Mouse (Mus musculus): ENCODE measurements around the gene Gcnt7. TPM values are rescaled to one million over a fixed set of nuclear protein-coding genes. Genes with fewer than 3 reads are reported as not detected.

Gcnt7 gene
- polyA plus RNA-seq, 1 experiment: not detected

- TF ChIP-seq POLR2A (IDR thresholded peaks at IDR 0.05; ENCODE audit: low read depth, low read length): no peak
- TF ChIP-seq CTCF (IDR thresholded peaks at IDR 0.05; ENCODE audit: extremely low read depth, insufficient read depth, insufficient read length, insufficient replicate concordance): no peak
- no peak overlapping the region for H3K4me3 ChIP-seq (ENCODE audit: extremely low read depth, insufficient read depth, insufficient read length)
- H3K27ac ChIP-seq (ENCODE audit: insufficient read depth, low read length): no peak overlapping the region
- no peaks in the 10 kb centered on the region for H3K36me3 ChIP-seq (ENCODE audit: control insufficient read depth, insufficient read depth, low read length)
- WGBS: 82% methylated on average over 12 of the region's 12 CpGs
- H3K4me1 ChIP-seq (ENCODE audit: control insufficient read depth, insufficient read depth, insufficient read length): no peaks in the 10 kb centered on the region
- H3K27me3 ChIP-seq (ENCODE audit: control insufficient read depth, insufficient read depth, low read length): no peaks in the 10 kb centered on the region
- no peak for DNase-seq (ENCODE audit: low read depth in 1 of 2, low spot score in 2 of 2)
Measured at GRCm38 (mm10) chr2:172484696-172485370, 26.4 kb upstream of the Gcnt7 start.

GRCm38 (mm10) chr2:172483766-172484413 lies 25.5 kb upstream of the Gcnt7 start:
- H3K36me3 ChIP-seq (ENCODE audit: control insufficient read depth, insufficient read depth, low read length): no peaks in the 10 kb centered on the region
- H3K4me3 ChIP-seq (ENCODE audit: extremely low read depth, insufficient read depth, insufficient read length): no peak overlapping the region
- no peaks in the 10 kb centered on the region for H3K27me3 ChIP-seq (ENCODE audit: control insufficient read depth, insufficient read depth, low read length)
- no peaks in the 10 kb centered on the region for H3K4me1 ChIP-seq (ENCODE audit: control insufficient read depth, insufficient read depth, insufficient read length)
- TF ChIP-seq CTCF (IDR thresholded peaks at IDR 0.05; ENCODE audit: extremely low read depth, insufficient read depth, insufficient read length, insufficient replicate concordance): no peak
- no peak for TF ChIP-seq POLR2A (IDR thresholded peaks at IDR 0.05; ENCODE audit: low read depth, low read length)
- no peak overlapping the region for H3K27ac ChIP-seq (ENCODE audit: insufficient read depth, low read length)
- no peak for DNase-seq (ENCODE audit: low read depth in 1 of 2, low spot score in 2 of 2)
- 91% methylated on average over 14 of the region's 14 CpGs for WGBS

- H3K27me3 ChIP-seq (ENCODE audit: control insufficient read depth, insufficient read depth, low read length): no peaks in the 10 kb centered on the region
- no peak for DNase-seq (ENCODE audit: low read depth in 1 of 2, low spot score in 2 of 2)
- H3K36me3 ChIP-seq (ENCODE audit: control insufficient read depth, insufficient read depth, low read length): no peaks in the 10 kb centered on the region
- H3K4me1 ChIP-seq (ENCODE audit: control insufficient read depth, insufficient read depth, insufficient read length): no peaks in the 10 kb centered on the region
- WGBS: 43% methylated on average over 16 of the region's 16 CpGs
- no peak for TF ChIP-seq CTCF (IDR thresholded peaks at IDR 0.05; ENCODE audit: extremely low read depth, insufficient read depth, insufficient read length, insufficient replicate concordance)
- TF ChIP-seq POLR2A (IDR thresholded peaks at IDR 0.05; ENCODE audit: low read depth, low read length): no peak
- no peak overlapping the region for H3K27ac ChIP-seq (ENCODE audit: insufficient read depth, low read length)
- H3K4me3 ChIP-seq (ENCODE audit: extremely low read depth, insufficient read depth, insufficient read length): no peak overlapping the region
Measured at GRCm38 (mm10) chr2:172481654-172482385, 23.4 kb upstream of the Gcnt7 start.

GRCm38 (mm10) chr2:172480296-172480695 lies 21.9 kb upstream of the Gcnt7 start:
- Histone ChIP-seq H3K27me3 (ENCODE audit: control insufficient read depth, insufficient read depth, low read length) (no peaks in the 10 kb centered on the region), H3K27ac (ENCODE audit: insufficient read depth, low read length) (no peak overlapping the region), H3K4me1 (ENCODE audit: control insufficient read depth, insufficient read depth, insufficient read length) (no peaks in the 10 kb centered on the region), H3K4me3 (ENCODE audit: extremely low read depth, insufficient read depth, insufficient read length) (no peak overlapping the region), H3K36me3 (ENCODE audit: control insufficient read depth, insufficient read depth, low read length) (no peaks in the 10 kb centered on the region)
- no peak for DNase-seq (ENCODE audit: low read depth in 1 of 2, low spot score in 2 of 2)
- 50% methylated on average over 7 of the region's 7 CpGs for WGBS
- TF ChIP-seq CTCF (IDR thresholded peaks at IDR 0.05; ENCODE audit: extremely low read depth, insufficient read depth, insufficient read length, insufficient replicate concordance): no peak
- no peak for TF ChIP-seq POLR2A (IDR thresholded peaks at IDR 0.05; ENCODE audit: low read depth, low read length)

GRCm38 (mm10) chr2:172477860-172478259 lies 19.5 kb upstream of the Gcnt7 start:
- DNase-seq (ENCODE audit: low read depth in 1 of 2, low spot score in 2 of 2): peak; percentile 3 to 13
- H3K4me3 ChIP-seq (ENCODE audit: extremely low read depth, insufficient read depth, insufficient read length): no peak overlapping the region
- no peak overlapping the region for H3K27ac ChIP-seq (ENCODE audit: insufficient read depth, low read length)
- H3K36me3 ChIP-seq (ENCODE audit: control insufficient read depth, insufficient read depth, low read length): no peaks in the 10 kb centered on the region
- H3K27me3 ChIP-seq (ENCODE audit: control insufficient read depth, insufficient read depth, low read length): no peaks in the 10 kb centered on the region
- no peaks in the 10 kb centered on the region for H3K4me1 ChIP-seq (ENCODE audit: control insufficient read depth, insufficient read depth, insufficient read length)
- WGBS: 7% methylated on average over 2 of the region's 2 CpGs
- TF ChIP-seq POLR2A (IDR thresholded peaks at IDR 0.05; ENCODE audit: low read depth, low read length): no peak
- peak; percentile 30; the same call in 1 of the 2 replicates for TF ChIP-seq CTCF (IDR thresholded peaks at IDR 0.05; ENCODE audit: extremely low read depth, insufficient read depth, insufficient read length, insufficient replicate concordance)

GRCm38 (mm10) chr2:172477350-172477749 lies 19.0 kb upstream of the Gcnt7 start:
- H3K36me3 ChIP-seq (ENCODE audit: control insufficient read depth, insufficient read depth, low read length): no peaks in the 10 kb centered on the region
- no peaks in the 10 kb centered on the region for H3K4me1 ChIP-seq (ENCODE audit: control insufficient read depth, insufficient read depth, insufficient read length)
- 28% methylated on average over 3 of the region's 3 CpGs for WGBS
- DNase-seq (ENCODE audit: low read depth in 1 of 2, low spot score in 2 of 2): no peak
- H3K27me3 ChIP-seq (ENCODE audit: control insufficient read depth, insufficient read depth, low read length): no peaks in the 10 kb centered on the region
- no peak overlapping the region for H3K27ac ChIP-seq (ENCODE audit: insufficient read depth, low read length)
- TF ChIP-seq POLR2A (IDR thresholded peaks at IDR 0.05; ENCODE audit: low read depth, low read length) (no peak), CTCF (IDR thresholded peaks at IDR 0.05; ENCODE audit: extremely low read depth, insufficient read depth, insufficient read length, insufficient replicate concordance) (no peak)
- no peak overlapping the region for H3K4me3 ChIP-seq (ENCODE audit: extremely low read depth, insufficient read depth, insufficient read length)

All from spleen, adult 2 months (tissue).